Mouse (Mus musculus) G1E (cell line): ENCODE data around the gene Zfp74.

Experiments
- CTCF ChIP-seq: IDR thresholded peaks from 2 replicates; pipeline ENCODE4 v1.5.1; 2012; ENCODE audit warnings: low read depth, low read length, inconsistent platforms, mixed read lengths
- GATA1 ChIP-seq: IDR thresholded peaks from 2 replicates; pipeline ENCODE4 v1.6.1; 2012; ENCODE audit warnings: borderline replicate concordance, low read length, inconsistent platforms, mixed read lengths
- TAL1 ChIP-seq: conservative IDR thresholded peaks from 2 replicates; pipeline ENCODE4 v1.6.1; 2012; ENCODE audit warnings: low read depth, low read length, inconsistent platforms, mixed read lengths

- TF ChIP-seq CTCF (no peak), TAL1 (no peak), GATA1 (no peak)
Measured at GRCm38 (mm10) chr7:29917371-29918061, 36.4 kb downstream of the Zfp74 start.
